Mouse (Mus musculus): Measurements from ENCODE around the gene Pdcd1lg2. TPM values are rescaled to one million over a fixed set of nuclear protein-coding genes. Genes with fewer than 3 reads are reported as not detected.

Pdcd1lg2 gene
- total and polyA plus RNA-seq, 3 experiments = 1.7 to 5.4 TPM; not detected in 1

DNA sequence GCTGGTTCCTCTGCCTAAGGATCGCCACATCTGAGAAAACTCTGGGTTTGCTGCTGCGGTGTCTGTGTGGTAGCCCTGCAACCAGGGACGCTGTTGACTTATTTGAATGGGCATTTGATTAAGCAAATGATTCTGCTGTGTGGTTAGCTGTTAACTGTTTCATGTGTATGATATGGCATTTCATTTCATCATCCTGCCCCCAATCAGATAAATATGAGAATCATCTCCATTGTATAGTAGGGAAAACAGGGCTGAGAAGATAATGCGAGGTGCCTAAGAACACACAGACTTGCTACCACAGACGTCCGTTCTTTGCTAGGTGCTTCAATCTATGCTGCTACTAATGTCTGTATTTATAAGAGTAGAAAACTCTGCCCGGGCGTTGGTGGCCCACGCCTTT, 26.3 kb upstream of the Pdcd1lg2 start (continued):
- TF ChIP-seq ZMIZ1 (IDR thresholded peaks at IDR 0.05; ENCODE audit: low read depth, low read length) = no peak
- no peak for TF ChIP-seq GABPA (IDR thresholded peaks at IDR 0.05; ENCODE audit: low read depth, low read length)
- peak; percentile 87; the same call in 1 of the 2 replicates for TF ChIP-seq TCF12 (IDR thresholded peaks at IDR 0.05; ENCODE audit: low read depth, low read length)
- TF ChIP-seq SIN3A (IDR thresholded peaks at IDR 0.05; ENCODE audit: low read length) = peak; percentile 79

- Histone ChIP-seq H3K27ac (ENCODE audit: control insufficient read depth, low read depth, low read length) (peak overlapping the region; percentile 54), H3K36me3 (ENCODE audit: control insufficient read depth in 1 of 2, insufficient read depth in 2 of 2, low read length in 2 of 2) (peaks cover 4 to 22% of the 10 kb centered on the region in 2 experiments; a peak in 3 of 4 replicates), H3K9ac (ENCODE audit: control insufficient read depth, low read depth, low read length, poor library complexity, severe bottlenecking) (no peak overlapping the region), H3K9me3 (replicated peaks; ENCODE audit: insufficient read depth, low read length) (no peaks in the 10 kb centered on the region), H3K27me3 (ENCODE audit: control insufficient read depth in 1 of 2, insufficient read depth in 2 of 2, low read length in 2 of 2) (no peaks in the 10 kb centered on the region), H3K79me2 (ENCODE audit: control insufficient read depth, insufficient read depth, low read length, poor library complexity) (no peaks in the 10 kb centered on the region), H3K4me1 (ENCODE audit: control insufficient read depth in 1 of 2, insufficient read depth in 2 of 2, low read length in 2 of 2) (peaks cover 17 to 23% of the 10 kb centered on the region in 2 experiments), H3K4me3 (ENCODE audit: control insufficient read depth in 1 of 2, insufficient read depth in 1 of 2, low read depth in 2 of 2, low read length in 2 of 2) (no peak overlapping the region)
- TF ChIP-seq USF1 (IDR thresholded peaks at IDR 0.05; ENCODE audit: low read depth, low read length) (no peak), ZNF384 (IDR thresholded peaks at IDR 0.05; ENCODE audit: low read depth, low read length) (no peak), MAZ (IDR thresholded peaks at IDR 0.05; ENCODE audit: low read depth, low read length) (no peak), GATA1 (IDR thresholded peaks at IDR 0.05; ENCODE audit: low read depth, low read length) (peak; percentile 56), TAL1 (IDR thresholded peaks at IDR 0.05; ENCODE audit: low read length) (no peak), NRF1 (IDR thresholded peaks at IDR 0.05; ENCODE audit: insufficient read depth, low read depth, low read length, poor library complexity, severe bottlenecking) (no peak), EP300 (IDR thresholded peaks at IDR 0.05; ENCODE audit: low read depth in 1 of 2, low read length in 2 of 2) (peak; percentile 36 to 57; a peak in 3 of 4 replicates), JUND (IDR thresholded peaks at IDR 0.05; ENCODE audit: low read depth, low read length) (no peak), HCFC1 (IDR thresholded peaks at IDR 0.05; ENCODE audit: low read depth, low read length) (no peak), MYB (IDR thresholded peaks at IDR 0.05; ENCODE audit: low read depth, low read length) (no peak), ETS1 (IDR thresholded peaks at IDR 0.05; ENCODE audit: low read depth, low read length) (0 out of 2 replicates have a peak, but pooled peaks have one; percentile 4), GABPA (IDR thresholded peaks at IDR 0.05; ENCODE audit: low read depth, low read length) (peak; percentile 62; the same call in 1 of the 2 replicates), MAFK (IDR thresholded peaks at IDR 0.05; ENCODE audit: borderline replicate concordance, low read depth, low read length) (peak; percentile 13; the same call in 1 of the 2 replicates), TBP (IDR thresholded peaks at IDR 0.05; ENCODE audit: low read depth, low read length) (0 out of 2 replicates have a peak, but pooled peaks have one; percentile 32), MEF2A (IDR thresholded peaks at IDR 0.05; ENCODE audit: extremely low read depth, insufficient replicate concordance, low read depth, low read length, poor library complexity, severe bottlenecking) (no peak), KAT2A (conservative IDR thresholded peaks at IDR 0.05; ENCODE audit: low read depth, low read length) (0 out of 2 replicates have a peak, but pooled peaks have one; percentile 3), CHD1 (IDR thresholded peaks at IDR 0.05; ENCODE audit: low read depth, low read length) (no peak), E2F4 (IDR thresholded peaks at IDR 0.05; ENCODE audit: borderline replicate concordance, low read depth, low read length) (no peak), MAX (IDR thresholded peaks at IDR 0.05; ENCODE audit: low read length) (no peak), CTCF (IDR thresholded peaks at IDR 0.05 in 2 of 3, conservative IDR thresholded peaks at IDR 0.05 in 1 of 3; ENCODE audit: control insufficient read depth in 1 of 3, insufficient read depth in 1 of 3, low read depth in 2 of 3, low read length in 3 of 3, poor library complexity in 1 of 3, severe bottlenecking in 1 of 3) (no peak), TCF12 (IDR thresholded peaks at IDR 0.05; ENCODE audit: low read depth, low read length) (peak; percentile 27; the same call in 1 of the 2 replicates), BHLHE40 (IDR thresholded peaks at IDR 0.05; ENCODE audit: borderline replicate concordance, low read depth, low read length) (no peak)
- DNase-seq (ENCODE audit: low read depth, low spot score) = peak; percentile 71
These were observed 25.7 kb upstream of the Pdcd1lg2 start for GRCm38 (mm10) chr19:29384994-29385393.

All from MEL (cell line).